ENCODE assay signal across 15 mouse cellular contexts in genomic region chr15:80250586-80250985, GRCm38 (mm10). TPM values are rescaled to one million over a fixed set of nuclear protein-coding genes. Genes with fewer than 3 reads are reported as not detected.
DNase-seq lines count a peak whose midpoint lies in the region; ATAC-seq and TF ChIP-seq lines count a peak whose summit lies in the region.
"Had no signal": no experiment of that assay in that cellular context is flagged by ENCODE, and none has a peak within 500 bp of the region (broad histone marks: within the 10 kb centered on the region; RNA-seq: fewer than 3 reads in every experiment).

No protein-coding gene starts in this region.

- peaks cover 62% of the 10 kb centered on the region for H3K36me3 ChIP-seq in embryonic facial prominence, embryonic 13.5 days
- H3K36me3 ChIP-seq in embryonic facial prominence, embryonic 10.5 days (replicated peaks), result peaks cover 74% of the 10 kb centered on the region
- peaks cover 34% of the 10 kb centered on the region for H3K36me3 ChIP-seq in lung, postnatal 0 days (ENCODE audit: insufficient read depth, low read length)
- H3K36me3 ChIP-seq in intestine, embryonic 15.5 days, result peaks cover 41% of the 10 kb centered on the region
- H3K36me3 ChIP-seq in liver, postnatal 0 days (replicated peaks; ENCODE audit: insufficient read depth, low read length), result peaks cover 48% of the 10 kb centered on the region

- DNase-seq in embryonic facial prominence, embryonic 10.5 days (ENCODE audit: low spot score), result no peak
- DNase-seq in lung, postnatal 0 days (ENCODE audit: low spot score), result peak; percentile 34
- no peak for DNase-seq in lung, postnatal 36 days
- peak; percentile 31 for DNase-seq in liver, postnatal 0 days
- no peak for DNase-seq in left cerebral cortex, adult 11 months (ENCODE audit: low spot score)
- DNase-seq in right cerebral cortex, adult 2 months (ENCODE audit: low spot score in 2 of 2), result no peak
- DNase-seq: adrenal gland, postnatal 25 days; cerebellum, adult 11 months; kidney, postnatal 36 days; thymus, adult 2 months had no signal

- 94% methylated on average over 6 of the region's 6 CpGs for WGBS in embryonic facial prominence, embryonic 13.5 days
- WGBS in embryonic facial prominence, embryonic 10.5 days, result 93% methylated on average over 6 of the region's 6 CpGs
- 71% methylated on average over 6 of the region's 6 CpGs for WGBS in lung, postnatal 0 days
- WGBS in intestine, embryonic 15.5 days, result 77% methylated on average over 6 of the region's 6 CpGs
- WGBS in liver, postnatal 0 days (ENCODE audit: insufficient replicate concordance), result 42% methylated on average over 6 of the region's 6 CpGs

- no peak for TF ChIP-seq EP300 in lung, postnatal 0 days (IDR thresholded peaks at IDR 0.05)
- TF ChIP-seq EP300 in liver, postnatal 0 days (IDR thresholded peaks at IDR 0.05; ENCODE audit: low read depth), result peak; percentile 72

- no peak overlapping the region for H3K27ac ChIP-seq in embryonic facial prominence, embryonic 13.5 days
- H3K27ac ChIP-seq in embryonic facial prominence, embryonic 10.5 days (replicated peaks), result no peak overlapping the region
- no peak overlapping the region for H3K27ac ChIP-seq in lung, postnatal 0 days (ENCODE audit: low read length)
- H3K27ac ChIP-seq in intestine, embryonic 15.5 days, result peak overlapping the region; percentile 52; the same call in 1 of the 2 replicates
- H3K27ac ChIP-seq in liver, postnatal 0 days (ENCODE audit: low read depth), result peak overlapping the region; percentile 79
- H3K27ac ChIP-seq: forebrain, embryonic 10.5 days; limb, embryonic 13.5 days had no signal

- no peak for ATAC-seq in embryonic facial prominence, embryonic 13.5 days (ENCODE audit: insufficient number of reproducible peaks, insufficient read depth, low FRiP score, low TSS enrichment, low read depth)
- no peak for ATAC-seq in lung, postnatal 0 days
- ATAC-seq in intestine, embryonic 15.5 days, result no peak
- no peak for ATAC-seq in liver, postnatal 0 days
- ATAC-seq: inflammation-experienced regulatory T-cells, adult 6 months had no signal

- H3K4me2 ChIP-seq in embryonic facial prominence, embryonic 13.5 days, result no peak overlapping the region
- no peak overlapping the region for H3K4me2 ChIP-seq in lung, postnatal 0 days (replicated peaks; ENCODE audit: low read depth, low read length)
- no peak overlapping the region for H3K4me2 ChIP-seq in intestine, embryonic 15.5 days (replicated peaks)
- peak overlapping the region; percentile 57 for H3K4me2 ChIP-seq in liver, postnatal 0 days (ENCODE audit: low read depth, low read length)
- H3K4me2 ChIP-seq: limb, embryonic 13.5 days had no signal

- TF ChIP-seq CTCF in lung, postnatal 0 days (IDR thresholded peaks at IDR 0.05), result no peak
- TF ChIP-seq CTCF in liver, postnatal 0 days (IDR thresholded peaks at IDR 0.05; ENCODE audit: low read depth), result no peak

- H3K4me3 ChIP-seq in embryonic facial prominence, embryonic 13.5 days, result no peak overlapping the region
- no peak overlapping the region for H3K4me3 ChIP-seq in embryonic facial prominence, embryonic 10.5 days
- no peak overlapping the region for H3K4me3 ChIP-seq in lung, postnatal 0 days (ENCODE audit: low read depth, low read length)
- no peak overlapping the region for H3K4me3 ChIP-seq in intestine, embryonic 15.5 days (replicated peaks)
- H3K4me3 ChIP-seq in liver, postnatal 0 days (ENCODE audit: low read depth, low read length), result no peak overlapping the region; the same call in 1 of the 2 replicates
- H3K4me3 ChIP-seq: forebrain, embryonic 10.5 days; limb, embryonic 13.5 days had no signal

- peak overlapping the region; percentile 8; the same call in 1 of the 2 replicates for H3K9ac ChIP-seq in embryonic facial prominence, embryonic 13.5 days
- H3K9ac ChIP-seq in lung, postnatal 0 days (replicated peaks; ENCODE audit: low read depth), result no peak overlapping the region
- no peak overlapping the region for H3K9ac ChIP-seq in intestine, embryonic 15.5 days
- peak overlapping the region; percentile 49 for H3K9ac ChIP-seq in liver, postnatal 0 days (replicated peaks)
- H3K9ac ChIP-seq: limb, embryonic 13.5 days had no signal

- H3K27me3 ChIP-seq in embryonic facial prominence, embryonic 13.5 days, result no peaks in the 10 kb centered on the region
- no peaks in the 10 kb centered on the region for H3K27me3 ChIP-seq in embryonic facial prominence, embryonic 10.5 days (replicated peaks; ENCODE audit: low read depth, poor library complexity, severe bottlenecking)
- H3K27me3 ChIP-seq in lung, postnatal 0 days (replicated peaks; ENCODE audit: insufficient read depth, low read length), result no peaks in the 10 kb centered on the region
- H3K27me3 ChIP-seq in intestine, embryonic 15.5 days (replicated peaks), result no peaks in the 10 kb centered on the region
- no peaks in the 10 kb centered on the region for H3K27me3 ChIP-seq in liver, postnatal 0 days (ENCODE audit: insufficient read depth, low read length)
- H3K27me3 ChIP-seq: limb, embryonic 13.5 days had no signal

- H3K4me1 ChIP-seq in embryonic facial prominence, embryonic 13.5 days, result peaks cover 22% of the 10 kb centered on the region
- H3K4me1 ChIP-seq in embryonic facial prominence, embryonic 10.5 days, result peaks cover 22% of the 10 kb centered on the region
- peaks cover 7% of the 10 kb centered on the region; the same call in 1 of the 2 replicates for H3K4me1 ChIP-seq in lung, postnatal 0 days (ENCODE audit: insufficient read depth, low read depth, low read length)
- peaks cover 11% of the 10 kb centered on the region; the same call in 1 of the 2 replicates for H3K4me1 ChIP-seq in intestine, embryonic 15.5 days (replicated peaks)
- peaks cover 42% of the 10 kb centered on the region for H3K4me1 ChIP-seq in liver, postnatal 0 days (ENCODE audit: insufficient read depth)

- H3K9me3 ChIP-seq in embryonic facial prominence, embryonic 13.5 days, result no peaks in the 10 kb centered on the region
- no peaks in the 10 kb centered on the region for H3K9me3 ChIP-seq in embryonic facial prominence, embryonic 10.5 days
- no peaks in the 10 kb centered on the region for H3K9me3 ChIP-seq in lung, postnatal 0 days (ENCODE audit: low read length)
- H3K9me3 ChIP-seq in intestine, embryonic 15.5 days, result no peaks in the 10 kb centered on the region
- H3K9me3 ChIP-seq in liver, postnatal 0 days (ENCODE audit: low read length), result no peaks in the 10 kb centered on the region
- H3K9me3 ChIP-seq: forebrain, embryonic 10.5 days; limb, embryonic 13.5 days had no signal

RNA-seq across cellular contexts. Expression of gene Atf4, which starts 4.4 kb away (rescaled TPM):
- polyA plus RNA-seq in embryonic facial prominence, embryonic 13.5 days (2015; fragmentation: Nextera tagmentation; extraction: Ambion mirVana), result 115 and 123 TPM in 2 replicates
- 104 and 111 TPM in 2 replicates for polyA plus RNA-seq in embryonic facial prominence, embryonic 10.5 days (2016; fragmentation: Nextera tagmentation; extraction: Ambion mirVana)
- polyA plus RNA-seq in lung, postnatal 0 days (2015; fragmentation: Nextera tagmentation; extraction: Ambion mirVana), result 113 and 115 TPM in 2 replicates
- polyA plus RNA-seq in intestine, embryonic 15.5 days (2015; fragmentation: Nextera tagmentation; extraction: Ambion mirVana), result 138 and 143 TPM in 2 replicates
- polyA plus RNA-seq in liver, postnatal 0 days (2015; fragmentation: Nextera tagmentation; extraction: Ambion mirVana), result 64.3 and 65.7 TPM in 2 replicates

RNA-seq across cellular contexts. Expression of gene Rps19bp1, which starts 13.5 kb away (rescaled TPM):
- polyA plus RNA-seq in embryonic facial prominence, embryonic 13.5 days (2015; fragmentation: Nextera tagmentation; extraction: Ambion mirVana), result 67.0 and 67.3 TPM in 2 replicates
- 68.1 and 73.2 TPM in 2 replicates for polyA plus RNA-seq in embryonic facial prominence, embryonic 10.5 days (2016; fragmentation: Nextera tagmentation; extraction: Ambion mirVana)
- 34.7 and 36.1 TPM in 2 replicates for polyA plus RNA-seq in lung, postnatal 0 days (2015; fragmentation: Nextera tagmentation; extraction: Ambion mirVana)
- 55.4 and 56.0 TPM in 2 replicates for polyA plus RNA-seq in intestine, embryonic 15.5 days (2015; fragmentation: Nextera tagmentation; extraction: Ambion mirVana)
- polyA plus RNA-seq in liver, postnatal 0 days (2015; fragmentation: Nextera tagmentation; extraction: Ambion mirVana), result 27.0 and 27.5 TPM in 2 replicates

RNA-seq across cellular contexts. Expression of gene AC140267.1, which starts 15.0 kb away (rescaled TPM):
- polyA plus RNA-seq in embryonic facial prominence, embryonic 13.5 days (2015; fragmentation: Nextera tagmentation; extraction: Ambion mirVana), result not detected in 2 replicates
- not detected in 2 replicates for polyA plus RNA-seq in embryonic facial prominence, embryonic 10.5 days (2016; fragmentation: Nextera tagmentation; extraction: Ambion mirVana)
- not detected in 2 replicates for polyA plus RNA-seq in lung, postnatal 0 days (2015; fragmentation: Nextera tagmentation; extraction: Ambion mirVana)
- polyA plus RNA-seq in intestine, embryonic 15.5 days (2015; fragmentation: Nextera tagmentation; extraction: Ambion mirVana), result not detected in 2 replicates
- polyA plus RNA-seq in liver, postnatal 0 days (2015; fragmentation: Nextera tagmentation; extraction: Ambion mirVana), result not detected in 2 replicates
- polyA plus RNA-seq: limb, embryonic 13.5 days; thymus, adult 2 months had no signal

RNA-seq across cellular contexts. Expression of gene Mief1, which starts 16.8 kb away (rescaled TPM):
- 31.5 and 34.4 TPM in 2 replicates for polyA plus RNA-seq in embryonic facial prominence, embryonic 13.5 days (2015; fragmentation: Nextera tagmentation; extraction: Ambion mirVana)
- 44.4 and 44.5 TPM in 2 replicates for polyA plus RNA-seq in embryonic facial prominence, embryonic 10.5 days (2016; fragmentation: Nextera tagmentation; extraction: Ambion mirVana)
- polyA plus RNA-seq in lung, postnatal 0 days (2015; fragmentation: Nextera tagmentation; extraction: Ambion mirVana), result 13.2 and 13.7 TPM in 2 replicates
- polyA plus RNA-seq in intestine, embryonic 15.5 days (2015; fragmentation: Nextera tagmentation; extraction: Ambion mirVana), result 29.7 and 33.1 TPM in 2 replicates
- polyA plus RNA-seq in liver, postnatal 0 days (2015; fragmentation: Nextera tagmentation; extraction: Ambion mirVana), result 8.5 and 8.6 TPM in 2 replicates

RNA-seq across cellular contexts. Expression of gene Cacna1i, which starts 36.5 kb away (rescaled TPM):
- polyA plus RNA-seq in embryonic facial prominence, embryonic 13.5 days (2015; fragmentation: Nextera tagmentation; extraction: Ambion mirVana), result not detected in 2 replicates
- polyA plus RNA-seq in embryonic facial prominence, embryonic 10.5 days (2016; fragmentation: Nextera tagmentation; extraction: Ambion mirVana), result 0.02 and 0.03 TPM in 2 replicates
- not detected in 2 replicates for polyA plus RNA-seq in lung, postnatal 0 days (2015; fragmentation: Nextera tagmentation; extraction: Ambion mirVana)
- not detected in 2 replicates for polyA plus RNA-seq in intestine, embryonic 15.5 days (2015; fragmentation: Nextera tagmentation; extraction: Ambion mirVana)
- polyA plus RNA-seq in liver, postnatal 0 days (2015; fragmentation: Nextera tagmentation; extraction: Ambion mirVana), result not detected in 2 replicates

Comparison
In these comparisons a context has a peak if more than half of its experiments do, and no peak if none do; other contexts are left out.
1. DNase-seq: peak in lung, postnatal 0 days (single experiment) and liver, postnatal 0 days (single experiment); none in embryonic facial prominence, embryonic 10.5 days (single experiment), lung, postnatal 36 days (single experiment), left cerebral cortex, adult 11 months (single experiment) and right cerebral cortex, adult 2 months (0 of 2).
2. H3K27ac ChIP-seq: peak in intestine, embryonic 15.5 days (single experiment) and liver, postnatal 0 days (single experiment); none in embryonic facial prominence, embryonic 13.5 days (single experiment), embryonic facial prominence, embryonic 10.5 days (single experiment) and lung, postnatal 0 days (single experiment).
3. H3K9ac ChIP-seq: peak in embryonic facial prominence, embryonic 13.5 days (single experiment) and liver, postnatal 0 days (single experiment); none in lung, postnatal 0 days (single experiment) and intestine, embryonic 15.5 days (single experiment).